Mouse (Mus musculus): ENCODE measurements around the gene Vsig10l. TPM values are rescaled to one million over a fixed set of nuclear protein-coding genes. Genes with fewer than 3 reads are reported as not detected.

The Vsig10l gene
- polyA plus RNA-seq, 1 experiment from 2014 or later = 5.4 TPM

- 56% methylated on average over 9 of the region's 9 CpGs for WGBS
- peaks cover 17% of the 10 kb centered on the region for H3K4me1 ChIP-seq
- H3K27me3 ChIP-seq = peaks cover 42% of the 10 kb centered on the region
- no peaks in the 10 kb centered on the region for H3K9me3 ChIP-seq (replicated peaks)
- ATAC-seq (replicated peaks; ENCODE audit: low FRiP score) = no peak
- 0 out of 2 replicates have a peak overlapping the region, but pooled peaks have one; percentile 81 for H3K4me2 ChIP-seq
- no peaks in the 10 kb centered on the region for H3K36me3 ChIP-seq
- no peak overlapping the region for H3K9ac ChIP-seq
- H3K4me3 ChIP-seq (replicated peaks) = 0 out of 2 replicates have a peak overlapping the region, but pooled peaks have one; percentile 47
- H3K27ac ChIP-seq = no peak overlapping the region
These were observed 27.9 kb downstream of the Vsig10l start for GRCm38 (mm10) chr7:43490861-43491260.

- ATAC-seq (replicated peaks; ENCODE audit: low FRiP score) = peak; percentile 63; the same call in 1 of the 2 replicates
- whole genome bisulfite sequencing = 11% methylated on average over 21 of the region's 21 CpGs
- Histone ChIP-seq H3K27ac (no peak overlapping the region), H3K27me3 (peaks cover 29% of the 10 kb centered on the region; the same call in 1 of the 2 replicates), H3K9ac (no peak overlapping the region), H3K4me1 (no peaks in the 10 kb centered on the region), H3K9me3 (replicated peaks) (no peaks in the 10 kb centered on the region), H3K4me2 (peak overlapping the region; percentile 31; the same call in 1 of the 2 replicates), H3K4me3 (replicated peaks) (no peak overlapping the region), H3K36me3 (no peaks in the 10 kb centered on the region)
These were observed 32.5 kb downstream of the Vsig10l start for GRCm38 (mm10) chr7:43495343-43496021.

- H3K4me3 ChIP-seq (replicated peaks) = no peak overlapping the region
- WGBS = 69% methylated on average over 4 of the region's 4 CpGs
- H3K9me3 ChIP-seq (replicated peaks) = no peaks in the 10 kb centered on the region
- no peak overlapping the region for H3K27ac ChIP-seq
- H3K36me3 ChIP-seq = no peaks in the 10 kb centered on the region
- no peak overlapping the region for H3K9ac ChIP-seq
- no peaks in the 10 kb centered on the region for H3K4me1 ChIP-seq
- H3K4me2 ChIP-seq = no peak overlapping the region
- no peaks in the 10 kb centered on the region for H3K27me3 ChIP-seq
- ATAC-seq (replicated peaks; ENCODE audit: low FRiP score) = no peak
These were observed 48.9 kb downstream of the Vsig10l start for GRCm38 (mm10) chr7:43511707-43512478.

- H3K4me1 ChIP-seq = no peaks in the 10 kb centered on the region
- H3K4me3 ChIP-seq (replicated peaks) = no peak overlapping the region
- ATAC-seq (replicated peaks; ENCODE audit: low FRiP score) = no peak
- H3K27me3 ChIP-seq = no peaks in the 10 kb centered on the region
- no peak overlapping the region for H3K4me2 ChIP-seq
- no peak overlapping the region for H3K27ac ChIP-seq
- H3K9me3 ChIP-seq (replicated peaks) = no peaks in the 10 kb centered on the region
- 80% methylated on average over 4 of the region's 4 CpGs for WGBS
- H3K9ac ChIP-seq = no peak overlapping the region
- no peaks in the 10 kb centered on the region for H3K36me3 ChIP-seq
These were observed 49.6 kb downstream of the Vsig10l start for GRCm38 (mm10) chr7:43512519-43512918.

- Histone ChIP-seq H3K4me3 (replicated peaks) (no peak overlapping the region), H3K27ac (no peak overlapping the region), H3K4me2 (no peak overlapping the region), H3K27me3 (no peaks in the 10 kb centered on the region), H3K36me3 (no peaks in the 10 kb centered on the region), H3K9ac (no peak overlapping the region), H3K4me1 (no peaks in the 10 kb centered on the region), H3K9me3 (replicated peaks) (no peaks in the 10 kb centered on the region)
- ATAC-seq (replicated peaks; ENCODE audit: low FRiP score) = no peak
- WGBS = 82% methylated on average over 5 of the region's 5 CpGs
These were observed 52.1 kb downstream of the Vsig10l start for GRCm38 (mm10) chr7:43515076-43515475.

GRCm38 (mm10) chr7:43518341-43518740, 55.4 kb downstream of the Vsig10l start:
- H3K4me2 ChIP-seq = no peak overlapping the region
- no peak overlapping the region for H3K27ac ChIP-seq
- H3K9me3 ChIP-seq (replicated peaks) = no peaks in the 10 kb centered on the region
- no peak for ATAC-seq (replicated peaks; ENCODE audit: low FRiP score)
- H3K4me1 ChIP-seq = no peaks in the 10 kb centered on the region
- WGBS = 86% methylated on average over 15 of the region's 15 CpGs
- H3K27me3 ChIP-seq = no peaks in the 10 kb centered on the region
- no peak overlapping the region for H3K4me3 ChIP-seq (replicated peaks)
- H3K9ac ChIP-seq = no peak overlapping the region
- no peaks in the 10 kb centered on the region for H3K36me3 ChIP-seq

Small RNA genes lying within 50 kb of the gene (microRNA-seq; reads per million reads assigned to microRNA genes)
- gene Mir7051 = 0.44 reads per million

Other genes with a start within 250 kb of the Vsig10l start
- gene Zfp715, start 149.9 kb upstream of the Vsig10l start, polyA plus RNA-seq (2015; fragmentation: Nextera tagmentation; extraction: Ambion mirVana) = 13.1 and 14.1 TPM in 2 replicates
- 0.10 and 0.18 TPM in 2 replicates for gene Siglecf, start 111.8 kb upstream of the Vsig10l start, polyA plus RNA-seq (2015; fragmentation: Nextera tagmentation; extraction: Ambion mirVana)
- gene Siglecg, start 54.9 kb upstream of the Vsig10l start, polyA plus RNA-seq (2015; fragmentation: Nextera tagmentation; extraction: Ambion mirVana) = 1.8 and 2.0 TPM in 2 replicates
- not detected in 2 replicates for gene Lim2, start 35.5 kb upstream of the Vsig10l start, polyA plus RNA-seq (2015; fragmentation: Nextera tagmentation; extraction: Ambion mirVana)
- gene Nkg7, start 26.1 kb upstream of the Vsig10l start, polyA plus RNA-seq (2015; fragmentation: Nextera tagmentation; extraction: Ambion mirVana) = 0.32 TPM in 1 of 2 replicates, not detected in the other
- not detected in 2 replicates for gene Cldnd2, start 22.4 kb upstream of the Vsig10l start, polyA plus RNA-seq (2015; fragmentation: Nextera tagmentation; extraction: Ambion mirVana)
- gene Etfb, start 19.1 kb upstream of the Vsig10l start, polyA plus RNA-seq (2015; fragmentation: Nextera tagmentation; extraction: Ambion mirVana) = 348 and 355 TPM in 2 replicates
- 0.35 and 0.66 TPM in 2 replicates for gene Gm45233, start 19.0 kb upstream of the Vsig10l start, polyA plus RNA-seq (2015; fragmentation: Nextera tagmentation; extraction: Ambion mirVana)
- 0.40 and 0.45 TPM in 2 replicates for gene Iglon5, start 26.9 kb downstream of the Vsig10l start, polyA plus RNA-seq (2015; fragmentation: Nextera tagmentation; extraction: Ambion mirVana)
- not detected in 2 replicates for gene 4931406B18Rik, start 42.8 kb downstream of the Vsig10l start, polyA plus RNA-seq (2015; fragmentation: Nextera tagmentation; extraction: Ambion mirVana)
- gene Cd33, start 81.3 kb downstream of the Vsig10l start, polyA plus RNA-seq (2015; fragmentation: Nextera tagmentation; extraction: Ambion mirVana) = 0.75 and 1.1 TPM in 2 replicates
- 3.7 TPM in 2 replicates for gene Zfp658, start 99.1 kb downstream of the Vsig10l start, polyA plus RNA-seq (2015; fragmentation: Nextera tagmentation; extraction: Ambion mirVana)
- 12.4 and 12.6 TPM in 2 replicates for gene Zfp719, start 116.5 kb downstream of the Vsig10l start, polyA plus RNA-seq (2015; fragmentation: Nextera tagmentation; extraction: Ambion mirVana)
- 0.21 TPM in 1 of 2 replicates, not detected in the other for gene Zfp819, start 144.0 kb downstream of the Vsig10l start, polyA plus RNA-seq (2015; fragmentation: Nextera tagmentation; extraction: Ambion mirVana)
- not detected in 2 replicates for gene Ceacam18, start 171.6 kb downstream of the Vsig10l start, polyA plus RNA-seq (2015; fragmentation: Nextera tagmentation; extraction: Ambion mirVana)
- 0.66 and 0.77 TPM in 2 replicates for gene Siglece, start 197.0 kb downstream of the Vsig10l start, polyA plus RNA-seq (2015; fragmentation: Nextera tagmentation; extraction: Ambion mirVana)
- 15.3 and 16.8 TPM in 2 replicates for gene Ctu1, start 208.9 kb downstream of the Vsig10l start, polyA plus RNA-seq (2015; fragmentation: Nextera tagmentation; extraction: Ambion mirVana)
- gene Klk14, start 227.3 kb downstream of the Vsig10l start, polyA plus RNA-seq (2015; fragmentation: Nextera tagmentation; extraction: Ambion mirVana) = not detected in 2 replicates
- gene Klk13, start 249.4 kb downstream of the Vsig10l start, polyA plus RNA-seq (2015; fragmentation: Nextera tagmentation; extraction: Ambion mirVana) = 0.47 and 0.64 TPM in 2 replicates

Measured in kidney, embryonic 15.5 days (tissue).